11 mouse cellular contexts compared by ENCODE assay signal in the genomic region with DNA sequence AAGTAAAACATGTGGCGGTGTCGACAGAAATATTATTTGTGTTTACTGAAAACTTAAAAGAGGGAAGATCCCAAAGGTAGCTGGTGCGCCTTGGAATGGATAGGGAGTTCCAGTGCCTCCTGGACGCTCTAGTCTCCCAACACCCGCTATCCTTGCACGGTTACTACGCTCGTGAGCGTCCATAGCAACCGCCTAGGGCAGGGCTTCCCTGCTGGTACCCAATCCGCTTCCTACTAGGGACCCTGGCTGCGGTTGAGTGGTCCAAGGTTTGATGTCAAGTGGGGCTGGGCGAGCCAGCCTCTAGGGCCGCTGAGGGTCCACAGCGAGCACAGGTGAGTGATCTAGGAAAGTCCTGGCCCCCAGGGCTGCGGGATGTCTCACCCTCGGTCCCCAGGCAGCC. TPM values are rescaled to one million over a fixed set of nuclear protein-coding genes. Genes with fewer than 3 reads are reported as not detected.
A peak's percentile ranks its signal among the peaks of the same experiment; 100 is the strongest.
DNase-seq lines count a peak whose midpoint lies in the region; ATAC-seq and TF ChIP-seq lines count a peak whose summit lies in the region.
"Had no signal": no experiment of that assay in that cellular context is flagged by ENCODE, and none has a peak within 500 bp of the region (broad histone marks: within the 10 kb centered on the region; RNA-seq: fewer than 3 reads in every experiment).

A gene (plus strand): TSS at position 209 of the 400 bp plus-strand sequence.

- no peaks in the 10 kb centered on the region for H3K27me3 ChIP-seq in lung, embryonic 14.5 days (ENCODE audit: insufficient read depth, low read length)
- no peaks in the 10 kb centered on the region for H3K27me3 ChIP-seq in embryonic facial prominence, embryonic 12.5 days
- H3K27me3 ChIP-seq in limb, embryonic 11.5 days (ENCODE audit: control insufficient read depth, insufficient read depth, low read length), result no peaks in the 10 kb centered on the region
- H3K27me3 ChIP-seq: stomach, embryonic 15.5 days had no signal

- H3K4me1 ChIP-seq in lung, embryonic 14.5 days (ENCODE audit: insufficient read depth), result no peaks in the 10 kb centered on the region
- H3K4me1 ChIP-seq in embryonic facial prominence, embryonic 12.5 days, result peaks cover 4% of the 10 kb centered on the region; the same call in 1 of the 2 replicates
- H3K4me1 ChIP-seq in limb, embryonic 11.5 days (ENCODE audit: control insufficient read depth, insufficient read depth, low read length), result no peaks in the 10 kb centered on the region
- H3K4me1 ChIP-seq: stomach, embryonic 15.5 days had no signal

- no peaks in the 10 kb centered on the region for H3K36me3 ChIP-seq in lung, embryonic 14.5 days (ENCODE audit: insufficient read depth)
- no peaks in the 10 kb centered on the region for H3K36me3 ChIP-seq in embryonic facial prominence, embryonic 12.5 days
- no peaks in the 10 kb centered on the region for H3K36me3 ChIP-seq in limb, embryonic 11.5 days (ENCODE audit: control insufficient read depth, insufficient read depth, low read length)
- H3K36me3 ChIP-seq: stomach, embryonic 15.5 days had no signal

- H3K9ac ChIP-seq in lung, embryonic 14.5 days, result no peak within 1 kb of the TSS
- H3K9ac ChIP-seq in embryonic facial prominence, embryonic 12.5 days, result no peak within 1 kb of the TSS
- H3K9ac ChIP-seq in limb, embryonic 11.5 days (ENCODE audit: low read length), result no peak within 1 kb of the TSS
- H3K9ac ChIP-seq: stomach, embryonic 15.5 days had no signal

- H3K27ac ChIP-seq in lung, embryonic 14.5 days (ENCODE audit: low read depth), result no peak within 1 kb of the TSS
- no peak within 1 kb of the TSS for H3K27ac ChIP-seq in embryonic facial prominence, embryonic 12.5 days
- no peak within 1 kb of the TSS for H3K27ac ChIP-seq in limb, embryonic 11.5 days (replicated peaks; ENCODE audit: low read depth, low read length)
- H3K27ac ChIP-seq: stomach, embryonic 15.5 days had no signal

- WGBS in lung, embryonic 14.5 days, result 11% methylated on average over 17 of the region's 17 CpGs
- WGBS in embryonic facial prominence, embryonic 12.5 days, result 11% methylated on average over 17 of the region's 17 CpGs
- 12% methylated on average over 17 of the region's 17 CpGs for WGBS in limb, embryonic 11.5 days

- no peaks in the 10 kb centered on the region for H3K9me3 ChIP-seq in lung, embryonic 14.5 days (ENCODE audit: low read depth, low read length)
- H3K9me3 ChIP-seq in embryonic facial prominence, embryonic 12.5 days, result no peaks in the 10 kb centered on the region
- no peaks in the 10 kb centered on the region for H3K9me3 ChIP-seq in limb, embryonic 11.5 days (ENCODE audit: control insufficient read depth, low read length)
- H3K9me3 ChIP-seq: megakaryocyte, embryonic 14.5 days; stomach, embryonic 15.5 days had no signal

- H3K4me3 ChIP-seq in lung, embryonic 14.5 days (ENCODE audit: low read depth, low read length), result no peak within 1 kb of the TSS
- no peak within 1 kb of the TSS for H3K4me3 ChIP-seq in embryonic facial prominence, embryonic 12.5 days
- H3K4me3 ChIP-seq in limb, embryonic 11.5 days (ENCODE audit: low read depth, low read length), result no peak within 1 kb of the TSS
- H3K4me3 ChIP-seq: megakaryocyte, embryonic 14.5 days; stomach, embryonic 15.5 days had no signal

- H3K4me2 ChIP-seq in lung, embryonic 14.5 days, result peak within 1 kb of the TSS; percentile 32; the same call in 1 of the 2 replicates
- peak within 1 kb of the TSS; percentile 34 for H3K4me2 ChIP-seq in embryonic facial prominence, embryonic 12.5 days (replicated peaks)
- H3K4me2 ChIP-seq in limb, embryonic 11.5 days (ENCODE audit: low read depth, severe bottlenecking), result peak within 1 kb of the TSS; percentile 13; the same call in 1 of the 2 replicates
- H3K4me2 ChIP-seq: stomach, embryonic 15.5 days had no signal

- no peak for TF ChIP-seq CTCF in lung, embryonic 14.5 days (IDR thresholded peaks at IDR 0.05; ENCODE audit: low read depth)

- peak; percentile 70; the same call in 1 of the 2 replicates for ATAC-seq in lung, embryonic 14.5 days (ENCODE audit: insufficient read depth)
- ATAC-seq in embryonic facial prominence, embryonic 12.5 days (ENCODE audit: insufficient number of reproducible peaks, insufficient read depth, low FRiP score, low TSS enrichment), result no peak
- no peak for ATAC-seq in limb, embryonic 11.5 days (ENCODE audit: insufficient number of reproducible peaks, low FRiP score, low TSS enrichment, low read depth)
- ATAC-seq in monocyte, adult 5-6 weeks (replicated peaks; ENCODE audit: insufficient number of reproducible peaks, low FRiP score, low TSS enrichment, poor library complexity, severe bottlenecking), result no peak
- ATAC-seq: intestine, embryonic 16.5 days had no signal

- DNase-seq in lung, embryonic 14.5 days, result peak; percentile 68
- no peak for DNase-seq in lung, postnatal 36 days
- DNase-seq in limb, embryonic 11.5 days (ENCODE audit: low spot score), result peak; percentile 74
- peak; percentile 49 for DNase-seq in retina, embryonic 14.5 days (ENCODE audit: low spot score)
- DNase-seq in spleen, postnatal 10 days (ENCODE audit: low spot score in 2 of 2), result no peak
- no peak for DNase-seq in layer of hippocampus, adult 9-11 months

RNA-seq across cellular contexts. Expression of the gene that starts here (rescaled TPM):
- 0.14 TPM in 1 of 2 replicates, not detected in the other for polyA plus RNA-seq in lung, embryonic 14.5 days (2014; fragmentation: Nextera tagmentation; extraction: Ambion mirVana)
- 0.12 TPM in 1 of 2 replicates, not detected in the other for polyA plus RNA-seq in embryonic facial prominence, embryonic 12.5 days (2016; fragmentation: Nextera tagmentation; extraction: Ambion mirVana)
- polyA plus RNA-seq in limb, embryonic 11.5 days (2014; fragmentation: Nextera tagmentation; extraction: Ambion mirVana), result not detected in 2 replicates
- total RNA-seq in monocyte, adult 5-6 weeks (2017), result not detected in 3 replicates
- polyA plus RNA-seq: intestine, embryonic 16.5 days; stomach, embryonic 15.5 days had no signal

Comparison
In these comparisons a context has a peak if more than half of its experiments do, and no peak if none do; other contexts are left out.
1. Peak in DNase-seq, ATAC-seq and H3K4me2 ChIP-seq in lung, embryonic 14.5 days; RNA of the gene not detected or under 1 TPM.
2. Peak in DNase-seq and H3K4me2 ChIP-seq in limb, embryonic 11.5 days; RNA of the gene not detected or under 1 TPM.